Mouse (Mus musculus): ENCODE results near the gene Pon2. TPM values are rescaled to one million over a fixed set of nuclear protein-coding genes. Genes with fewer than 3 reads are reported as not detected.
A peak's percentile ranks its signal among the peaks of the same experiment; 100 is the strongest.

Pon2 gene
- polyA plus RNA-seq, 1 experiment from 2014 or later = 45.5 TPM

DNA sequence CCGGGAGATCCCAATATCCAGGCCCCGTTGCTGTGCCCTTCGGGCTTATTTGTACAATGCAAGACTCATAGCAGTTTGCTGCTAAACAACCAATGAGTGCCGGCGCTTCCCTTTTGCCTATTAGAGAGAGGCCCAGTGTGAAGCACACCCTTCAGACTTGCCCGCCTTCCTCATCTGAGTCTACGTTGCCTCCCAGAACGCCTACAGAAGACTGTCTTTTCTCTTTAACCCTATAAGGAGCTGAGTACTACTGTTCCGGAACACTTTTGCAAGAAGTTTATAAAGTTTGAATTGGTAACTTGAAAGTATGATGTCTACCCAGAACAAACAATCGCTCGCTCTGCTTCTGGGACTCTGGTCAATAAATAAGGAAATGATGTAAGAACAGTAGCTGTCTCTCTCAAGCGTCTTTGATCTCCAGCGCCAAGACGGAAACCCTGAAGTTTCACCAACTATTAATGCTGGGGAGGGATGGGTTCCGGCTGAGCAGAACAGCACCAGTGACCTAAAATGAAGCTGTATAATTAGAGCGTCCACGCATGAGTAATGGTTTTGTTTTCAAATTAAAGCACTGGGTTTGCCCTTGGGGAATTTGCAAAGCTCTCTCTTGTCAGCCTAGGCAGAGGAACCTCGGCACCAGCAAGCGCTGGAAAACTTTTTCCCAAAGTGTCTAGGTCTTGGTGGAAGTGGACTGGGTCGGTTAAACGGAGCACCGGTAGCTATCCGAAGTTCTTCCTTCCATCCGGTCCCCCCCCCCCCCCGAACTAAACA is 749 bp downstream of the Pon2 start:
- H3K27me3 ChIP-seq (ENCODE audit: control insufficient read depth, insufficient read depth, low read depth, low read length) = no peaks in the 10 kb centered on the region
- H3K27ac ChIP-seq (ENCODE audit: low read length) = peak overlapping the region; percentile 88
- peaks cover 4% of the 10 kb centered on the region; the same call in 1 of the 2 replicates for H3K36me3 ChIP-seq (ENCODE audit: control insufficient read depth, insufficient read depth)
- ATAC-seq (ENCODE audit: low read depth) = peak; percentile 89
- peak overlapping the region; percentile 88 for H3K9ac ChIP-seq (ENCODE audit: low read depth, low read length)
- peak overlapping the region; percentile 62 for H3K4me2 ChIP-seq (ENCODE audit: low read depth, low read length)
- WGBS (ENCODE audit: insufficient replicate concordance) = 2% methylated on average over 23 of the region's 25 CpGs
- peak overlapping the region; percentile 78 for H3K4me3 ChIP-seq (ENCODE audit: low read depth, low read length)
- H3K4me1 ChIP-seq (ENCODE audit: control insufficient read depth, low read depth, low read length) = peaks cover 40% of the 10 kb centered on the region
- no peaks in the 10 kb centered on the region for H3K9me3 ChIP-seq (replicated peaks; ENCODE audit: control insufficient read depth, low read length)

DNA sequence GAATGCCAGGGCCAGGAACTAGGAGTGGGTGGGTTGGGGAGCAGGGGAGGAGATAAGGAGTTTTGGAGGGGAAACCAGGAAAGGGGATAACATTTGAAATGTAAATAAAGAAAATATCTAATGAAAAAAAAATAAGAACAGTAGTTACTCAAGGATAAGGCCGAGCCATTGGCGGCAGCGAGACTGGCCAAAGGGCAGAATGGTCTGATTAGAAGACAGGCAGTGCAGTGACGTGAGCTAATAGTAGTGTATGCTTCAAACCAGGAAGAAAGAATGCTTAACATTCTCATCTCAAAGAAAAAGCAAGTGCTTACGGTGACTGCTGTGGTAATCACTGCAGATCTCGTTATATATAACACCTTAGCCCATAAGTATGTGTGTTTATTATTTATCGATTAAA is 2.2 kb downstream of the Pon2 start:
- 76% methylated on average over 7 of the region's 7 CpGs for WGBS (ENCODE audit: insufficient replicate concordance)
- Histone ChIP-seq H3K27me3 (ENCODE audit: control insufficient read depth, insufficient read depth, low read depth, low read length) (no peaks in the 10 kb centered on the region), H3K9ac (ENCODE audit: low read depth, low read length) (peak overlapping the region; percentile 88), H3K9me3 (replicated peaks; ENCODE audit: control insufficient read depth, low read length) (no peaks in the 10 kb centered on the region), H3K4me1 (ENCODE audit: control insufficient read depth, low read depth, low read length) (peaks cover 54% of the 10 kb centered on the region), H3K36me3 (ENCODE audit: control insufficient read depth, insufficient read depth) (peaks cover 4% of the 10 kb centered on the region; the same call in 1 of the 2 replicates), H3K4me2 (ENCODE audit: low read depth, low read length) (peak overlapping the region; percentile 62), H3K4me3 (ENCODE audit: low read depth, low read length) (peak overlapping the region; percentile 78), H3K27ac (ENCODE audit: low read length) (no peak overlapping the region; the same call in 1 of the 2 replicates)
- no peak for ATAC-seq (ENCODE audit: low read depth)

DNA sequence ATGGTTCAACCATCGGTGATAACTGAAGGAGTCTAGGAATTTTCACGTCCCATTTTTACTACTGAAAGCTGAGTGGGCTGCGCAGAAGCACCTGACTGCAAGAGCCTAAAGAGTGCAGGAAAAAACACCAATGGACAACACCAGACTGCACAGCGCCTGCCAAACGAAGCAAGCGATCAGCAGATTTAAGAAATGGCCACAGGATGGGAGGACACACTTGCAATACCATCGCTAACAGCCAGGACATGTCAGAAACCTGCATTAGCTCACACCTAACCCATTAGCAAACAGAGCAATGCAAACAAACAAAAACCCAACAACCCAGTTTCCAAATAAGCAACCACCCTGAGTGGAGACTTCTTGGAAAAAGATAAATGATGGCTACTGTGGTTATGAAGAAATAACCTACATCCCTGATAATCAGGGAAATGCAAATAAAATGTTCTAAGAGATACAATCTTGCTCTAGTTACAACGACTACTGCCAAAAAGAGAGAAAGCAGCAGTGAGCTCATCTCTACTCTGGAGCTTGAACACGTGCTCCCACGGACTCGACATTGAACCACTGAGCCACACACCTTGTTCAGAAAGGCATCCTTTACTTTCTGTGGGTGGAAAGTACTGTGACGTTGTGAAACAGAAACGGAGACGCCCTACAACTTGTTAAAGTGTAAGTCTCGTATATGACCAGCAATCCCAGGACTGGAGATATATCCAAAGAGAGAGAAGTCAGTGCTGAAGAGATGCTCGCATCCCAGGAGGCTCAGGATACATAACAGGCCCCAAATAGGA is 3.4 kb downstream of the Pon2 start:
- Histone ChIP-seq H3K4me3 (ENCODE audit: low read depth, low read length) (peak overlapping the region; percentile 16; the same call in 1 of the 2 replicates), H3K4me1 (ENCODE audit: control insufficient read depth, low read depth, low read length) (peaks cover 64% of the 10 kb centered on the region), H3K27ac (ENCODE audit: low read length) (no peak overlapping the region), H3K9me3 (replicated peaks; ENCODE audit: control insufficient read depth, low read length) (no peaks in the 10 kb centered on the region), H3K4me2 (ENCODE audit: low read depth, low read length) (peak overlapping the region; percentile 48), H3K27me3 (ENCODE audit: control insufficient read depth, insufficient read depth, low read depth, low read length) (no peaks in the 10 kb centered on the region), H3K9ac (ENCODE audit: low read depth, low read length) (no peak overlapping the region), H3K36me3 (ENCODE audit: control insufficient read depth, insufficient read depth) (peaks cover 4% of the 10 kb centered on the region)
- WGBS (ENCODE audit: insufficient replicate concordance) = 76% methylated on average over 16 of the region's 16 CpGs
- no peak for ATAC-seq (ENCODE audit: low read depth)

DNA sequence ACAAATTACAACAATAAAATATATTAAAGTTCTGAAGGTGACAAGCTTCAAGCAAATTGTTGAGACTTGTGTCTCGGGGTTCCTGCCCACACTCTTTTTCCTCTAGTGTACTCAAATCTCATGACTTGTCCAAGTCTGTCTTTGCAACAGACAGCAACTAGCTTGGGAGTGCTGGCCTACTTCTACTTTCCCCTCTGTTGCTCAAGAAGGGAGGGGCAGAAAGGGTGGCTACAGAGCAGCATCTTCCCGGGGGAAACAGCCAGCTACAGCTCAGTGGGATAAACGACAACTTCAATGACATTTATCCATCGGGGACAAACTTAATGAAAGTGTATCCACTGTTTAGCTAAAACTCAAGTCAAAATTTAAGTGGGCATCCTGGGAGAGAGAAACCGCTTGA is 5.4 kb downstream of the Pon2 start:
- Histone ChIP-seq H3K36me3 (ENCODE audit: control insufficient read depth, insufficient read depth) (peaks cover 4% of the 10 kb centered on the region), H3K27me3 (ENCODE audit: control insufficient read depth, insufficient read depth, low read depth, low read length) (no peaks in the 10 kb centered on the region), H3K4me3 (ENCODE audit: low read depth, low read length) (no peak overlapping the region), H3K4me1 (ENCODE audit: control insufficient read depth, low read depth, low read length) (peaks cover 77% of the 10 kb centered on the region), H3K27ac (ENCODE audit: low read length) (peak overlapping the region; percentile 87), H3K4me2 (ENCODE audit: low read depth, low read length) (peak overlapping the region; percentile 21; the same call in 1 of the 2 replicates), H3K9ac (ENCODE audit: low read depth, low read length) (peak overlapping the region; percentile 35; the same call in 1 of the 2 replicates), H3K9me3 (replicated peaks; ENCODE audit: control insufficient read depth, low read length) (no peaks in the 10 kb centered on the region)
- 72% methylated on average over 5 of the region's 5 CpGs for WGBS (ENCODE audit: insufficient replicate concordance)
- no peak for ATAC-seq (ENCODE audit: low read depth)

DNA sequence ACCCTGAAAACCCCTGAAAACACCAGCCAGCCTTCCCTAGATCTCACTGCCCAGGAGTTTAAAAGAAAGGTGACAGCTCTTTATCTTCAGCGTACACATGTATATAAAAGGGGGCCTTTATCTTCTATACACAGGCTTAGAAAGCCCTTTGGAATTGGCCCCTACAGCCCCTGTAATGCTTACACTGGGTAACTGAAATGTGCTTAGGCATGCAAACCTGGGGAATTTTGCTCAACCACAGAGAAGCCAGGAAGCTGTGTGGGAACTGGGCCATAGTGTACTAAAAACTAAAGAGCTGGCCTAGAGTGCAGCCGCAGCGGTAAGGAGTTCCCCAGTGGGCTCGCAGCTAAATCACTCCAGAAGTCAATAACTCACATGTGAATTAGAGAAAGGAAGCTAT is 6.8 kb downstream of the Pon2 start:
- peak; percentile 84 for ATAC-seq (ENCODE audit: low read depth)
- Histone ChIP-seq H3K4me1 (ENCODE audit: control insufficient read depth, low read depth, low read length) (peaks cover 84% of the 10 kb centered on the region), H3K4me3 (ENCODE audit: low read depth, low read length) (peak overlapping the region; percentile 37), H3K9ac (ENCODE audit: low read depth, low read length) (peak overlapping the region; percentile 59), H3K9me3 (replicated peaks; ENCODE audit: control insufficient read depth, low read length) (no peaks in the 10 kb centered on the region), H3K27ac (ENCODE audit: low read length) (peak overlapping the region; percentile 87), H3K4me2 (ENCODE audit: low read depth, low read length) (peak overlapping the region; percentile 67), H3K36me3 (ENCODE audit: control insufficient read depth, insufficient read depth) (peaks cover 4% of the 10 kb centered on the region), H3K27me3 (ENCODE audit: control insufficient read depth, insufficient read depth, low read depth, low read length) (no peaks in the 10 kb centered on the region)
- WGBS (ENCODE audit: insufficient replicate concordance) = 23% methylated on average over 4 of the region's 4 CpGs

DNA sequence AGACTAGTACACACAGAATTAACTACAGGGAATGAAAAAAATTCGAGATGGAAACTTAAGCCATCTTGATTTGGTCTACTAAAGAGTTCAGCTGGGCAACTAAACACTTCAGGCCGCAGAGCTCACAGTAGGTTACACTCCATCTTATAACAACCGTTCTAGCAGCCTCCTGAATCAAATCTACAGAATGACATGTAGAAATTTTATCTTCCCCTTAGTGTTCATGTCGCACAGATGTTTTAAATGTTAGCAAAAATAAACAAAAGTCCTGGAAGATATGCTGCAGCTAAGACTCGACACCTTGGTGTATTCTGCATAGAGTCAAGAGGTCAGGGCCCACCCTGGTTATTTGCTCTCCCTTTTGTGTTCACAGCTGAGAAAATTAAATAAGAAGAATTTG is 10.3 kb downstream of the Pon2 start:
- WGBS (ENCODE audit: insufficient replicate concordance) = 33% methylated on average over 5 of the region's 5 CpGs
- peaks cover 61% of the 10 kb centered on the region for H3K4me1 ChIP-seq (ENCODE audit: control insufficient read depth, low read depth, low read length)
- H3K36me3 ChIP-seq (ENCODE audit: control insufficient read depth, insufficient read depth) = peaks cover 3% of the 10 kb centered on the region
- no peaks in the 10 kb centered on the region for H3K27me3 ChIP-seq (ENCODE audit: control insufficient read depth, insufficient read depth, low read depth, low read length)
- peak overlapping the region; percentile 33 for H3K4me2 ChIP-seq (ENCODE audit: low read depth, low read length)
- peak overlapping the region; percentile 93 for H3K27ac ChIP-seq (ENCODE audit: low read length)
- H3K9me3 ChIP-seq (replicated peaks; ENCODE audit: control insufficient read depth, low read length) = no peaks in the 10 kb centered on the region
- peak; percentile 7; the same call in 1 of the 2 replicates for ATAC-seq (ENCODE audit: low read depth)
- no peak overlapping the region for H3K4me3 ChIP-seq (ENCODE audit: low read depth, low read length)
- H3K9ac ChIP-seq (ENCODE audit: low read depth, low read length) = no peak overlapping the region

DNA sequence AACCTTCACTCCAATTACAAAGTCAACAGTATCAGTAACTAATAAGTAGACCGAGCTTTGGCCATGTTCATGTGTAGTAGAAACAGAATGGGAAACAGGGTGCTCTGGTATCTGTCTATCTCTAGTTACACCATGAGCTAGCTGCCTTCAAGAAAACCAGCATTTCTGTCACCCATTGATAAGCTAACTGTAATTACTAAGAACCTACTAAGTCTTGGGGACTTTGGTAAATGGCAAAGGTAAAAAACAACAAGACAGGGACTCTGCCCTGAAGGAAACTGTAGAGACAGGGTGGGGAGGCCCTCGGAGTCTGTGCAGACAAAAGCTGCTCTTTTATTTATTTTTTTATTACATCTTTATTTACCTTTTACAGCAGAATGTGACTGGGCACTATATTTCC is 10.9 kb downstream of the Pon2 start:
- peaks cover 8% of the 10 kb centered on the region for H3K36me3 ChIP-seq (ENCODE audit: control insufficient read depth, insufficient read depth)
- H3K27ac ChIP-seq (ENCODE audit: low read length) = peak overlapping the region; percentile 93
- ATAC-seq (ENCODE audit: low read depth) = peak; percentile 83
- H3K9me3 ChIP-seq (replicated peaks; ENCODE audit: control insufficient read depth, low read length) = no peaks in the 10 kb centered on the region
- H3K4me1 ChIP-seq (ENCODE audit: control insufficient read depth, low read depth, low read length) = peaks cover 59% of the 10 kb centered on the region
- peak overlapping the region; percentile 33 for H3K4me2 ChIP-seq (ENCODE audit: low read depth, low read length)
- H3K27me3 ChIP-seq (ENCODE audit: control insufficient read depth, insufficient read depth, low read depth, low read length) = no peaks in the 10 kb centered on the region
- 28% methylated on average over 2 of the region's 2 CpGs for WGBS (ENCODE audit: insufficient replicate concordance)
- H3K4me3 ChIP-seq (ENCODE audit: low read depth, low read length) = no peak overlapping the region
- 0 out of 2 replicates have a peak overlapping the region, but pooled peaks have one; percentile 5 for H3K9ac ChIP-seq (ENCODE audit: low read depth, low read length)

DNA sequence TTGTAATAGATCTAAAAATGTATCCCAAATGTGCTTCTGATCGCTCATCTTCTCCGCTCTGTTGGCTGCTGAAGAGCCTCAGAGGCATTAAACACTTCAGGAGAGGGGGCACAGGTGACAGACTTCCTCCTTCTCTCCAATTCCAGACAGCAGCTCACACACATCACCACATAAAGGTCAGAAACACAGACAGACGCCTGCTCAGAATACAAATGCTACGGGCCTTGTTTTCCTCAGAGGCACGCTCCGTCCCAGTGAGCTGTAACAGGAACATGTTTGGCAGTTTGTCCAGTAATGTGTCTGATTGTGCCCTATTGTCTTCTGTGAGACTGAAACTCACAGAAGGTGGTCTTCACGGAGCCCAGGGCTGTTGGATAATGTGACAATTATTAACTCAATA is 15.8 kb downstream of the Pon2 start:
- Histone ChIP-seq H3K36me3 (ENCODE audit: control insufficient read depth, insufficient read depth) (peaks cover 19% of the 10 kb centered on the region), H3K9me3 (replicated peaks; ENCODE audit: control insufficient read depth, low read length) (no peaks in the 10 kb centered on the region), H3K27ac (ENCODE audit: low read length) (peak overlapping the region; percentile 54; the same call in 1 of the 2 replicates), H3K4me1 (ENCODE audit: control insufficient read depth, low read depth, low read length) (peaks cover 16% of the 10 kb centered on the region), H3K27me3 (ENCODE audit: control insufficient read depth, insufficient read depth, low read depth, low read length) (no peaks in the 10 kb centered on the region), H3K4me2 (ENCODE audit: low read depth, low read length) (no peak overlapping the region), H3K4me3 (ENCODE audit: low read depth, low read length) (no peak overlapping the region), H3K9ac (ENCODE audit: low read depth, low read length) (peak overlapping the region; percentile 16; the same call in 1 of the 2 replicates)
- ATAC-seq (ENCODE audit: low read depth) = no peak
- WGBS (ENCODE audit: insufficient replicate concordance) = 86% methylated on average over 7 of the region's 7 CpGs
